Mouse (Mus musculus) forebrain, embryonic 15.5 days (tissue): ENCODE measurements around the gene Rab12. TPM values are rescaled to one million over a fixed set of nuclear protein-coding genes. Genes with fewer than 3 reads are reported as not detected.
A peak's percentile ranks its signal among the peaks of the same experiment; 100 is the strongest.

Source experiments
- ATAC-seq: fragments of 200-750 bp; cut with Nextera tagmentation; replicated peaks from 2 replicates; pipeline ENCODE4 v1.8.0; 2017; ENCODE audit warnings: mild to moderate bottlenecking, moderate TSS enrichment, moderate library complexity
- H3K27ac ChIP-seq: fragments of 300-500 bp; sonication (generic); replicated peaks from 2 replicates; pipeline ENCODE4 v1.5.1; 2015; ENCODE audit warnings: mild to moderate bottlenecking, inconsistent platforms
- H3K27me3 ChIP-seq: fragments of 300-500 bp; sonication (generic); 2 replicates; pipeline ENCODE4 v1.6.1; 2015; ENCODE audit warnings: inconsistent platforms
- H3K36me3 ChIP-seq: fragments of 300-500 bp; sonication (generic); 2 replicates; pipeline ENCODE4 v1.6.1; 2015; ENCODE audit warnings: mild to moderate bottlenecking, inconsistent platforms
- H3K4me1 ChIP-seq: fragments of 300-500 bp; sonication (generic); 2 replicates; pipeline ENCODE4 v1.6.1; 2015; ENCODE audit warnings: inconsistent platforms
- H3K4me2 ChIP-seq: fragments of 300-500 bp; sonication (generic); replicated peaks from 2 replicates; pipeline ENCODE4 v1.6.1; 2015; ENCODE audit warnings: mild to moderate bottlenecking, inconsistent platforms
- H3K4me3 ChIP-seq: fragments of 300-500 bp; sonication (generic); 2 replicates; pipeline ENCODE4 v1.5.1; 2015; ENCODE audit warnings: mild to moderate bottlenecking, inconsistent platforms
- H3K9ac ChIP-seq: fragments of 300-500 bp; sonication (generic); replicated peaks from 2 replicates; pipeline ENCODE4 v1.6.1; 2015; ENCODE audit warnings: mild to moderate bottlenecking, inconsistent platforms
- H3K9me3 ChIP-seq: fragments of 300-500 bp; sonication (generic); 2 replicates; pipeline ENCODE4 v1.6.1; 2016; ENCODE audit warnings: inconsistent platforms
- WGBS: fragments of 180-500 bp; shearing (Covaris S2); methylation state at CpG from one replicate; pipeline ENCODE4 v1.1.7; 2015; ENCODE audit warnings: mixed read lengths; 5-methylcytosine and 5-hydroxymethylcytosine counted together
- polyA plus RNA-seq: library from polyadenylated mRNA; unstranded; fragments of >200 nt; fragmentation: Nextera tagmentation; extraction: Ambion mirVana; gene quantifications from 2 replicates; pipeline ENCODE4 v1.2.1, GENCODE M21; 2015

The Rab12 gene
- polyA plus RNA-seq, 1 experiment from 2014 or later: 77.0 TPM

DNA sequence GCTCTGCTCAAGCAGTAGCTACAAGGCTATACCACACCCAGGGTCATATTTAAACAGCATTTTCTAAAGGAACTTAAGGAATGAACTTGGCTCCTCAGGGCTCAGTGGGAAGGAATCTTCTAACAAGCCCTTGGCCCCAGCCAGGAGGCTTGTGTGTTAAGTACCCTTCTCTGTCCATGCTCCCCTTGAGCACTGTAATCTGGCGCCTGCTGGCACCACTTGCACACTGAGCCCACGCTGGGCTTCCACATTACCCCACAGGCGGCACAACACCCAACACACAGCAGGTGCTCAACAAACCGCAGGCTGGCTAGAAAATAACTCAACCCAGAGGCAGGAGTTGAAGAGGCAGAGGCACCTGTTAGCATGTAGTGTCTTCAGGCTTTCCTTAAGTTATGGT is 2.6 kb downstream of the Rab12 start:
- no peak overlapping the region for H3K4me3 ChIP-seq
- no peak overlapping the region for H3K9ac ChIP-seq
- H3K27ac ChIP-seq: no peak overlapping the region
- no peaks in the 10 kb centered on the region for H3K9me3 ChIP-seq
- 82% methylated on average over 4 of the region's 4 CpGs for WGBS
- no peak overlapping the region for H3K4me2 ChIP-seq
- peaks cover 28% of the 10 kb centered on the region for H3K4me1 ChIP-seq
- no peak for ATAC-seq
- 0 out of 2 replicates have a peak, but pooled peaks cover 3% of the 10 kb centered on the region for H3K36me3 ChIP-seq
- H3K27me3 ChIP-seq: no peaks in the 10 kb centered on the region

DNA sequence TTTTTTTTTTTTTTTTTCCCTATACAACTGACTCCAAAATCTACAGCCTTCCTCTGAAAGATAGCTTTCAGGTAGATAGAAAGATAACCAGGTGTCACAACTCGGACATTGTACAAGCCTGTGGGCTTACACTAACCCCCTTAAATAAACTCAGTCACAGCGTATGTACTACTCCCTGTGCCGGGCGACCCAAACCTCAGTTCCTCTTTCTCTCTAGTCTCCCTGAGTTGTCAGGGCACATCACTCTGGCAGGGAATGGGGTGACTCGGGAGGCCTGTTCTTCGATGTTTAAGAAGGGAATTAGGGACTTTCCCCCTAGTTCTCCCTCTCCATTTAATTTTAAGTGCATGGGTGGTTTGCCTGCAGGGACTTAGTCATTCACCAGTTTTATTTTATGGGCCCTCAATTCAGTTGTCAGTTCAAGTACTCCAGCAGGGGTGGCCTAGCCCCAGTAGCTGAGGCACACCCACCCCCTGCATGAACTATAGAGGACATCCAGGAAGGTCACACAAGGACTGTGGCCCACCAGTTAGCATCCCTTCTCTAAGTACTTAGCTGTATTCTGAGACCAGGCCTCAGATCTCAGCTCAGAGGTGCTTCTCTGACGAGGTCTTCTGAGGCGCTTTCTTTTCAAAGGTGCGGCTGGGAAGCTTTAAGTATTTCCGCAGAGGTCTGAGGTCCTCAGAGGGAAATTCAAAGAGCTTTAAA is 5.1 kb downstream of the Rab12 start:
- Histone ChIP-seq H3K4me2 (no peak overlapping the region), H3K4me3 (no peak overlapping the region), H3K9me3 (no peaks in the 10 kb centered on the region), H3K4me1 (peaks cover 24% of the 10 kb centered on the region), H3K27me3 (no peaks in the 10 kb centered on the region), H3K9ac (no peak overlapping the region), H3K36me3 (0 out of 2 replicates have a peak, but pooled peaks cover 3% of the 10 kb centered on the region), H3K27ac (no peak overlapping the region)
- no peak for ATAC-seq
- 93% methylated on average over 10 of the region's 10 CpGs for WGBS

DNA sequence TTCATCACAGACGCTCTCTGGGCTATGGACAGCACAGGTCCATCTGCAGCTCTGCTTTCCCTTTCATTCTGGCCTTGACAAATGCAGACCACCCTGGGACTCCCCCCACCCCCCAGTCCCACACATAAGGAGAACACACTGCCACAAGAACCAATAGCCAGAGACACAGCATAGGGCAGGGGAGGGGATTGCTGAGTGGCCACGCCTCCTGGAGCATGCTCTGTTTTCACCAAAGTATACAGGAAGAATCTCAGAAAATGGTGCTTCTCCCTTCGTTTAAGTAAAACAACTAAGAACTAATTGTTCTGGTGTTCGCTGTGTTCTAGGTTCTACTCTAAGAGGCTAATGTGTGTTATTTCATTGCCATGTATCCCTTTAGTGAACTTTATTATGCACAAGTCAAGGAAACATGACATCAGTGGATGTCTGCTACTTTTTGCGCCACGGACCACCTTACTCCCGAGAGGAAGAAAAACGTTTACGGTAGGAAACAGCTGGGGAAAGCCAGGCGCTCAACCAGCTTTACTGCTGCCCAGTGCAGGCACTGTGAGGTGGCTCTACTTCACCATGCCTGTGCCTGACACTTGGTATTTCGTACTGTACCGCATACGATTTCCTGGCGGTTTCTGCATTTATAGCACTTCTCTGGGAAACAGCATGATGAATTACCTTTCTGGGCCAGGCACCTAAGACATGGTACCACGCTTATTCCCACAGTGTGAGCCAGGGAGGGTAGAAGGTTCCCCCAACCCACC is 7.2 kb downstream of the Rab12 start:
- peaks cover 10% of the 10 kb centered on the region for H3K4me1 ChIP-seq
- WGBS: 83% methylated on average over 15 of the region's 15 CpGs
- H3K9ac ChIP-seq: no peak overlapping the region
- no peak; the same call in 1 of the 2 replicates for ATAC-seq
- no peak overlapping the region for H3K27ac ChIP-seq
- H3K9me3 ChIP-seq: no peaks in the 10 kb centered on the region
- H3K4me2 ChIP-seq: no peak overlapping the region
- no peak overlapping the region for H3K4me3 ChIP-seq
- 0 out of 2 replicates have a peak, but pooled peaks cover 3% of the 10 kb centered on the region for H3K36me3 ChIP-seq
- no peaks in the 10 kb centered on the region for H3K27me3 ChIP-seq

- Histone ChIP-seq H3K4me2 (no peak overlapping the region), H3K9me3 (no peaks in the 10 kb centered on the region), H3K27me3 (no peaks in the 10 kb centered on the region), H3K4me3 (no peak overlapping the region), H3K27ac (no peak overlapping the region), H3K4me1 (0 out of 2 replicates have a peak, but pooled peaks cover 3% of the 10 kb centered on the region), H3K36me3 (0 out of 2 replicates have a peak, but pooled peaks cover 3% of the 10 kb centered on the region), H3K9ac (no peak overlapping the region)
- WGBS: 53% methylated on average over 10 of the region's 10 CpGs
- peak; percentile 37; the same call in 1 of the 2 replicates for ATAC-seq
These were observed 9.3 kb downstream of the Rab12 start for GRCm38 (mm10) chr17:66510221-66510683.

DNA sequence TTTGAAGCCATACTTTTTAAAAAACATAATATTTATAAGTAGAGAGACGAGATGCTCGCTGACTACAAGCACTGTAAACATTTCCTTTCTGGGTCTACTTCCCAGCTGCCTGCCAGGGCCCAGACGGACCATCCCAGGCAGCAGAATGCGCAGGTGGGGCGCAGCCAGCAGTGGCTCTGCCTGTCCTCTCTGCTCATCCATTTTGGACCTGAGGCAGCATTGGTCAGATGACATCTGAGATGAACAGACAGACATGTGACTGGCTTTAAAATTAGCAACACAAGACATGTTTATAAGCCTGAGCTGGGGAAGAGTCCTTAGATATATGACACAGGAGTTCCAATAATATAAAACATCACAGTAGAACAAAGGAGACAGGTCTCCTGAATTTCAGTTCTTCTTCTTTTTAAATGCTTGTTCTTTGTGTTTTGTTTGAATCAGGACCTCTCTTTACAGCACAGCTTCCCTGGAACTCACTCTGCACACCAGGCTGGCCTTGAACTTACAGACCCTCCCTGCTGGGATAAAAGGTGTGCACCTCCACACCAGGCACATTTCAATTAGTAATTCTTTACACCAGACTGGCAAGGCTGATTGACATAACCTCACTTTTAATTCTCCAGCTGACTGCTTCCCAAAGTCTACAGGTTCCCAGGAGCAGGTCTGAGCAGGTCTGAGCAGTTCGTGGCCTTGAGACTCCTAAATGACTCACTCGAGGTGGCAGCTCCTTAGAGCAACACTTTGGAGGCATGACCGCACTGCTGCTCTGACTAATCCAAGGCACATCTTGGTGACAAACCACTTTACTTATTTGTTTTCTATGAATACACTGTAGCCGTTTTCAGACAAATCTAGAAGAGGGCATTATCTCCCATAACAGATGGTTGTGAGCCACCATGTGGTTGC is 12.2 kb downstream of the Rab12 start:
- 88% methylated on average over 9 of the region's 9 CpGs for WGBS

DNA sequence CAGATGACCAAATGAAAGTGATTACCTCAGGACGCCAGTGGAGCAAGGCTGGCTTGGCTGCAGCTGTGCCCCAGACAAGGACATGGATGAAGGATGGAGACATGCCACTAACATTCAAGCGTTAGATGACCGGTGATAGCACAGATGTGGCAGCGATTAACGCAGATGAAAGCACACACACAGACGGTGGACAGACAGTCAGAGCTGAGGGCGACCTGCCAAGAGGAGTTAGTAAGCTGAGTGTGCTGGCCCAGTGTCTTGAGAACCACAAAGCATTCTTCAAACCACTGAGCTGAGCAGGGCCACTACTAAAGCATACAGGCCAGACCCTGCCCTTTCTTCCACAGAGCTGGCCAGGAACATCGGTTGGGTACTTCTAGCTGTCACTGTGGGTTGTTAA is 14.6 kb downstream of the Rab12 start:
- WGBS: 86% methylated on average over 8 of the region's 8 CpGs
- Histone ChIP-seq H3K9ac (no peak overlapping the region), H3K9me3 (no peaks in the 10 kb centered on the region), H3K27me3 (no peaks in the 10 kb centered on the region), H3K27ac (no peak overlapping the region), H3K36me3 (peaks cover 15% of the 10 kb centered on the region), H3K4me2 (no peak overlapping the region), H3K4me1 (peaks cover 6% of the 10 kb centered on the region; the same call in 1 of the 2 replicates), H3K4me3 (no peak overlapping the region)
- ATAC-seq: no peak

More for the DNA sequence above, 12.2 kb downstream of the Rab12 start:
- Histone ChIP-seq H3K36me3 (peaks cover 8% of the 10 kb centered on the region), H3K4me2 (no peak overlapping the region), H3K4me3 (no peak overlapping the region), H3K27ac (no peak overlapping the region), H3K4me1 (peaks cover 9% of the 10 kb centered on the region; the same call in 1 of the 2 replicates), H3K9me3 (no peaks in the 10 kb centered on the region), H3K9ac (no peak overlapping the region), H3K27me3 (no peaks in the 10 kb centered on the region)
- no peak for ATAC-seq

- Histone ChIP-seq H3K9ac (no peak overlapping the region), H3K27ac (no peak overlapping the region), H3K4me3 (no peak overlapping the region), H3K36me3 (peaks cover 22% of the 10 kb centered on the region), H3K27me3 (no peaks in the 10 kb centered on the region), H3K4me2 (no peak overlapping the region), H3K4me1 (peaks cover 6% of the 10 kb centered on the region; the same call in 1 of the 2 replicates), H3K9me3 (no peaks in the 10 kb centered on the region)
- ATAC-seq: no peak
- WGBS: 88% methylated on average over 2 of the region's 2 CpGs
These were observed 15.3 kb downstream of the Rab12 start for GRCm38 (mm10) chr17:66504248-66504647.

DNA sequence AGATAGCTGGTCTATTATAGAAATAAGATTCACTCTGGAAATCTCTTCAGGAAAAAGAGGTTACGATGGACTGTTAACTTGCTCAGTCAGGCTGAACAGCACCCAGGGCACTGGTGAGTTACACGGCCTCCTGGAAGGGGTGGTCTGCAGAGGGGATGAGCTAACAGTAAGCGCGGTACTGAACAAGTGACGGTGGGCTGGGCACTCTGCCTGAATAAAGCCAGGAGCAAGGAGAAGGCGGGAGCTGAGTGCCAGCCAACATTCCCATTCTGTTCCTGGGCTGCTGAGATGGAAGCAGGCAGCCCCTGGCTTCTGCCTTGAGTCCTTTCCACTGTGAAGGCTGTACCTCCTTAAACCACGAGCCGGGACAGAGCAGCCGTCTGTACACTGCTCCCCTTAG is 16.1 kb downstream of the Rab12 start:
- ATAC-seq: no peak
- no peaks in the 10 kb centered on the region for H3K9me3 ChIP-seq
- no peak overlapping the region for H3K9ac ChIP-seq
- no peak overlapping the region for H3K27ac ChIP-seq
- WGBS: 62% methylated on average over 9 of the region's 9 CpGs
- peaks cover 30% of the 10 kb centered on the region for H3K36me3 ChIP-seq
- no peak overlapping the region for H3K4me2 ChIP-seq
- no peak overlapping the region for H3K4me3 ChIP-seq
- H3K27me3 ChIP-seq: no peaks in the 10 kb centered on the region
- H3K4me1 ChIP-seq: peaks cover 6% of the 10 kb centered on the region; the same call in 1 of the 2 replicates

- H3K27me3 ChIP-seq: no peaks in the 10 kb centered on the region
- H3K4me1 ChIP-seq: peaks cover 6% of the 10 kb centered on the region; the same call in 1 of the 2 replicates
- 71% methylated on average over 6 of the region's 6 CpGs for WGBS
- no peak overlapping the region for H3K4me2 ChIP-seq
- no peaks in the 10 kb centered on the region for H3K9me3 ChIP-seq
- ATAC-seq: 0 out of 2 replicates have a peak, but pooled peaks have one; percentile 20
- H3K36me3 ChIP-seq: peaks cover 35% of the 10 kb centered on the region
- no peak overlapping the region for H3K27ac ChIP-seq
- H3K9ac ChIP-seq: no peak overlapping the region
- H3K4me3 ChIP-seq: no peak overlapping the region
These were observed 16.7 kb downstream of the Rab12 start for GRCm38 (mm10) chr17:66502865-66503264.

GRCm38 (mm10) chr17:66498598-66498997 is 20.9 kb downstream of the Rab12 start:
- peaks cover 66% of the 10 kb centered on the region for H3K36me3 ChIP-seq
- H3K27me3 ChIP-seq: no peaks in the 10 kb centered on the region
- WGBS: 89% methylated on average over 14 of the region's 14 CpGs
- H3K4me3 ChIP-seq: no peak overlapping the region
- peaks cover 3% of the 10 kb centered on the region; the same call in 1 of the 2 replicates for H3K4me1 ChIP-seq
- ATAC-seq: no peak
- no peak overlapping the region for H3K9ac ChIP-seq
- H3K9me3 ChIP-seq: no peaks in the 10 kb centered on the region
- H3K4me2 ChIP-seq: no peak overlapping the region
- no peak overlapping the region for H3K27ac ChIP-seq

DNA sequence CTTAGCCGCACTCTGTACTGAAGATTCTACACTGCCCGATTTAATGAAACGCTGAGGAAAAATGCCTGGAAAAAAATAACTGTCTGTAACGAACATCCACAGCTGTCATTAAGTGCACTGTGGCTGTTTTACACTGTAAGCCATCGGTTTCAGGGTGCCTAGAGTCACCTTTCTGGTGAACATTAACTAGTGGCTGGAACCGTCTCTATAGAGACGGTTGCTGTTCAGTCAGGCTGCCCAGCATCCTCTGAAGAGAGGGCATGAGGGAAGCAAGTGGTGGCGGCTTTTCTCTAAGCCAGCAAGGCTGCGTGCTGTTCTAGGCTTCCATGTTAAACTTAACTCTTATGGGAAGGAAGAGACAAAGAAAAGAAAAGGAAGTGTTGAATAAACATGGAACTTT is 22.9 kb downstream of the Rab12 start:
- H3K9me3 ChIP-seq: no peaks in the 10 kb centered on the region
- H3K27me3 ChIP-seq: no peaks in the 10 kb centered on the region
- no peak overlapping the region for H3K4me2 ChIP-seq
- H3K4me3 ChIP-seq: no peak overlapping the region
- H3K36me3 ChIP-seq: peaks cover 66% of the 10 kb centered on the region
- no peaks in the 10 kb centered on the region for H3K4me1 ChIP-seq
- H3K9ac ChIP-seq: no peak overlapping the region
- no peak overlapping the region for H3K27ac ChIP-seq
- ATAC-seq: no peak
- 96% methylated on average over 9 of the region's 9 CpGs for WGBS
